Mouse (Mus musculus) megakaryocyte, embryonic 14.5 days (primary cell): Measurements from ENCODE around the gene Ppp1r37.

Source experiments
- FLI1 ChIP-seq: IDR thresholded peaks from 2 replicates; pipeline ENCODE4 v1.6.1; 2012; ENCODE audit warnings: low read length, inconsistent platforms, mixed read lengths
- GATA1 ChIP-seq: IDR thresholded peaks from 3 replicates; pipeline ENCODE4 v1.6.1; 2012; ENCODE audit warnings: mixed read lengths, low read length, inconsistent platforms, borderline replicate concordance

DNA sequence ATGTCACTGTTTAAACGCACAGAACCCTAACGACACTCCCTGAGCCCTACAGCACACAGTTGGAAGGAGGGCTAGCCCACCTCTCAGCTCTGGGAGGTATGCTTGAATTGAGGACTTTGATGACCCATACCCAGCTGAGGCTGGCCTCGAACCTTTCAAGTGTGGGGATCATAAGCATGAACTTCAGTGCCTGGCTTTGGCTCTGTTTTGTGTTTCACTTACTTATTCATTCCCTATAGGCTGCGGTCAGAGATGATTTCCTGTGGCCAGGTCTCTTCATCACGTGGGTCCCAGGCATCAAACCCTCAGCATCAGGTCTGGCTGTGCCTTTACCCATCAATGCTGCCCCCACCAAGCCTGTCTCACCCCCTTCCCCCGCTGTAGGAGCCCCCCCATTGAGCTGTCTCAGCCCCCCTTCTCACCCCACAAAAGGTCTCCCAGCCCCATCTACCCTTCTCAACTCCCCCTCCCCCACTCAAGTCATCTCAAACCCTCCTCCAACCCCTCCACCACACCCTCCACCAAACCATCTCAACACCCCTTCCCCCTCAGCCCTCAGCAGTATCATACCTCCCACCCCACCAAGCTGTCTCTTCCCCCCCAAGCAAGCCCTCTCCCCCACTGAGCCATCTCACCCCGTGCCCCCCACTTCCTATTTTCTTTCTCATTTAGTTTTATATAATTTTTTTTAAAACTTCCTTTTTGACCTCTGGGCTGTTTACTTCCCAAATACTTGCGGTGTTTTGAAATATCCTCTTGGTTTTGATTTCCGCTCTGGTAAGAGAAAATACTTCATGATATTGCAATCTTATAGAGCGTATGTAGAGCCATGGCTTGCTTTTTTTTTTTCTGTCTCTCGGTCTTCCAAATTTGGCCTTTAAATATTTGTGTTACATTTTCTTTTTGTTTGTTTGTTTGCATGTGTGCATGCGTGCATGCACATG lies 62.2 kb downstream of the Ppp1r37 start:
- no peak for TF ChIP-seq FLI1
- no peak for TF ChIP-seq GATA1
